Mouse (Mus musculus) lung, postnatal 4 days (tissue): ENCODE data around the gene Tomm34.

Experiments used
- DNase-seq, 2 experiments: peaks; one replicate each; pipeline ENCODE4 v3.0.0; 2021

Gene Tomm34

GRCm38 (mm10) chr2:164070765-164071436, at the start of gene Tomm34:
Gene Tomm34, minus strand, starts transcription at chr2:164071169.
- DNase-seq: peak; percentile 98

- no peak for DNase-seq
These were observed 48.5 kb upstream of the Tomm34 start for GRCm38 (mm10) chr2:164119503-164119902.

GRCm38 (mm10) chr2:164115531-164115930, 44.6 kb upstream of the Tomm34 start:
- no peak for DNase-seq

GRCm38 (mm10) chr2:164114051-164114450, 43.1 kb upstream of the Tomm34 start:
- DNase-seq: no peak

- no peak for DNase-seq
These were observed 40.6 kb upstream of the Tomm34 start for GRCm38 (mm10) chr2:164111546-164111945.

- DNase-seq: no peak
These were observed 37.5 kb upstream of the Tomm34 start for GRCm38 (mm10) chr2:164108501-164108900.

- no peak for DNase-seq
These were observed 36.3 kb upstream of the Tomm34 start for GRCm38 (mm10) chr2:164107125-164107874.

GRCm38 (mm10) chr2:164106287-164107035, 35.5 kb upstream of the Tomm34 start:
- DNase-seq: no peak

GRCm38 (mm10) chr2:164103501-164103900, 32.5 kb upstream of the Tomm34 start:
- DNase-seq: peak; percentile 60 to 74

- DNase-seq: no peak
These were observed 31.4 kb upstream of the Tomm34 start for GRCm38 (mm10) chr2:164102366-164102765.

GRCm38 (mm10) chr2:164101936-164102335, 31.0 kb upstream of the Tomm34 start:
- no peak for DNase-seq

- no peak for DNase-seq
These were observed 27.8 kb upstream of the Tomm34 start for GRCm38 (mm10) chr2:164098603-164099250.

GRCm38 (mm10) chr2:164094152-164094551, 23.2 kb upstream of the Tomm34 start:
- DNase-seq: no peak

GRCm38 (mm10) chr2:164089508-164089907, 18.5 kb upstream of the Tomm34 start:
- no peak for DNase-seq

GRCm38 (mm10) chr2:164087416-164088017, 16.5 kb upstream of the Tomm34 start:
- no peak for DNase-seq

- peak; percentile 27 to 52 for DNase-seq
These were observed 13.4 kb upstream of the Tomm34 start for GRCm38 (mm10) chr2:164084342-164084700.

GRCm38 (mm10) chr2:164083609-164084341, 12.8 kb upstream of the Tomm34 start:
- peak; percentile 65 to 76 for DNase-seq

- no peak for DNase-seq
These were observed 11.2 kb upstream of the Tomm34 start for GRCm38 (mm10) chr2:164082175-164082574.

- no peak for DNase-seq
These were observed 10.6 kb upstream of the Tomm34 start for GRCm38 (mm10) chr2:164081577-164081976.

GRCm38 (mm10) chr2:164079488-164079887, 8.5 kb upstream of the Tomm34 start:
- peak in 1 of 2 experiments; percentile 37 for DNase-seq

GRCm38 (mm10) chr2:164077875-164078274, 6.9 kb upstream of the Tomm34 start:
- DNase-seq: no peak

GRCm38 (mm10) chr2:164076874-164077425, 6.0 kb upstream of the Tomm34 start:
- no peak for DNase-seq
